Comparison of ENCODE assay signal across 15 mouse cellular contexts in genomic region chr1:189067204-189067960, GRCm38 (mm10). TPM values are rescaled to one million over a fixed set of nuclear protein-coding genes. Genes with fewer than 3 reads are reported as not detected.
DNase-seq lines count a peak whose midpoint lies in the region; ATAC-seq and TF ChIP-seq lines count a peak whose summit lies in the region.
"Had no signal": no experiment of that assay in that cellular context is flagged by ENCODE, and none has a peak within 500 bp of the region (broad histone marks: within the 10 kb centered on the region; RNA-seq: fewer than 3 reads in every experiment).

No protein-coding gene starts in this region.

- 76% methylated on average over 16 of the region's 16 CpGs for WGBS in heart, embryonic 11.5 days (ENCODE audit: insufficient replicate concordance)
- 49% methylated on average over 16 of the region's 16 CpGs for WGBS in embryonic facial prominence, embryonic 14.5 days
- WGBS in hindbrain, postnatal 0 days, result 59% methylated on average over 16 of the region's 16 CpGs

- no peak for ATAC-seq in heart, embryonic 11.5 days (replicated peaks; ENCODE audit: insufficient number of reproducible peaks, low FRiP score, low TSS enrichment)
- no peak for ATAC-seq in embryonic facial prominence, embryonic 14.5 days (ENCODE audit: low read depth)
- ATAC-seq in hindbrain, postnatal 0 days, result no peak
- ATAC-seq: lung, postnatal 0 days had no signal

- H3K4me2 ChIP-seq in heart, embryonic 11.5 days, result no peak overlapping the region
- no peak overlapping the region for H3K4me2 ChIP-seq in embryonic facial prominence, embryonic 14.5 days (ENCODE audit: low read depth, low read length)
- H3K4me2 ChIP-seq in hindbrain, postnatal 0 days (ENCODE audit: low read depth, low read length), result peak overlapping the region; percentile 25; the same call in 1 of the 2 replicates
- H3K4me2 ChIP-seq: embryonic facial prominence, embryonic 12.5 days; liver, embryonic 11.5 days had no signal

- no peak overlapping the region for H3K9ac ChIP-seq in heart, embryonic 11.5 days (ENCODE audit: low read depth, low read length)
- H3K9ac ChIP-seq in embryonic facial prominence, embryonic 14.5 days (ENCODE audit: low read depth, low read length), result no peak overlapping the region
- H3K9ac ChIP-seq in hindbrain, postnatal 0 days (replicated peaks; ENCODE audit: low read length), result no peak overlapping the region
- H3K9ac ChIP-seq: embryonic facial prominence, embryonic 12.5 days had no signal

- no peaks in the 10 kb centered on the region for H3K9me3 ChIP-seq in heart, embryonic 11.5 days (replicated peaks; ENCODE audit: control insufficient read depth, low read length)
- no peaks in the 10 kb centered on the region for H3K9me3 ChIP-seq in embryonic facial prominence, embryonic 14.5 days (ENCODE audit: control insufficient read depth, low read length)
- H3K9me3 ChIP-seq in hindbrain, postnatal 0 days (ENCODE audit: low read length), result no peaks in the 10 kb centered on the region
- H3K9me3 ChIP-seq: embryonic facial prominence, embryonic 12.5 days had no signal

- H3K27ac ChIP-seq in heart, embryonic 11.5 days (ENCODE audit: low read depth, low read length), result no peak overlapping the region
- no peak overlapping the region for H3K27ac ChIP-seq in embryonic facial prominence, embryonic 14.5 days (replicated peaks; ENCODE audit: low read depth, low read length)
- peak overlapping the region; percentile 62 for H3K27ac ChIP-seq in hindbrain, postnatal 0 days
- H3K27ac ChIP-seq: embryonic facial prominence, embryonic 12.5 days; left cerebral cortex, adult 2 months had no signal

- H3K27me3 ChIP-seq in heart, embryonic 11.5 days (ENCODE audit: control insufficient read depth, insufficient read depth, low read length), result no peaks in the 10 kb centered on the region
- H3K27me3 ChIP-seq in embryonic facial prominence, embryonic 14.5 days (replicated peaks; ENCODE audit: control insufficient read depth, insufficient read depth, low read length), result no peaks in the 10 kb centered on the region
- H3K27me3 ChIP-seq in hindbrain, postnatal 0 days (ENCODE audit: insufficient read depth, low read length), result no peaks in the 10 kb centered on the region
- H3K27me3 ChIP-seq: embryonic facial prominence, embryonic 12.5 days had no signal

- DNase-seq in heart, adult 18-20 months, result peak; percentile 23 to 67
- peak; percentile 26 for DNase-seq in embryonic facial prominence, embryonic 14.5 days (ENCODE audit: low spot score)
- peak; percentile 60 for DNase-seq in heart, adult 8-10 months (ENCODE audit: low spot score)
- DNase-seq in hindbrain, postnatal 0 days (ENCODE audit: low spot score), result peak; percentile 69
- DNase-seq in right cerebral cortex, postnatal 4 days, result no peak
- DNase-seq in Muller cell, postnatal 12 days (ENCODE audit: inconsistent ontology term), result no peak
- DNase-seq: adrenal gland, postnatal 36 days; cerebellum, adult 11-12 months; kidney, postnatal 10 days; spleen, adult 18-20 months had no signal

- peaks cover 12% of the 10 kb centered on the region for H3K4me1 ChIP-seq in heart, embryonic 11.5 days (ENCODE audit: control insufficient read depth, insufficient read depth, low read length)
- H3K4me1 ChIP-seq in embryonic facial prominence, embryonic 14.5 days (ENCODE audit: control insufficient read depth, insufficient read depth, low read length), result peaks cover 3% of the 10 kb centered on the region; the same call in 1 of the 2 replicates
- H3K4me1 ChIP-seq in hindbrain, postnatal 0 days (ENCODE audit: insufficient read depth, low read length), result no peaks in the 10 kb centered on the region

- H3K4me3 ChIP-seq in heart, embryonic 11.5 days (ENCODE audit: low read depth, low read length), result no peak overlapping the region
- H3K4me3 ChIP-seq in embryonic facial prominence, embryonic 14.5 days (ENCODE audit: low read depth, low read length), result no peak overlapping the region
- no peak overlapping the region for H3K4me3 ChIP-seq in hindbrain, postnatal 0 days (ENCODE audit: low read length)
- H3K4me3 ChIP-seq: embryonic facial prominence, embryonic 12.5 days; left cerebral cortex, adult 2 months had no signal

- TF ChIP-seq CTCF in hindbrain, postnatal 0 days (IDR thresholded peaks at IDR 0.05; ENCODE audit: low read depth), result no peak

- H3K36me3 ChIP-seq in heart, embryonic 11.5 days (ENCODE audit: control insufficient read depth, insufficient read depth, low read length), result no peaks in the 10 kb centered on the region
- no peaks in the 10 kb centered on the region for H3K36me3 ChIP-seq in embryonic facial prominence, embryonic 14.5 days (ENCODE audit: control insufficient read depth, insufficient read depth, low read length)
- no peaks in the 10 kb centered on the region for H3K36me3 ChIP-seq in hindbrain, postnatal 0 days (ENCODE audit: insufficient read depth, low read length)
- H3K36me3 ChIP-seq: embryonic facial prominence, embryonic 12.5 days had no signal

RNA-seq across cellular contexts. Expression of gene Kctd3, which starts 59.7 kb away (rescaled TPM):
- total RNA-seq in heart, adult 18-20 months (2021), result 10 to 100 TPM in 1 of 2 experiments, 1 to 10 TPM in 1; 9.7 to 10.6 TPM
- 22.6 and 26.5 TPM in 2 replicates for polyA plus RNA-seq in heart, embryonic 11.5 days (2014; fragmentation: Nextera tagmentation; extraction: Ambion mirVana)
- 28.5 and 34.1 TPM in 2 replicates for polyA plus RNA-seq in embryonic facial prominence, embryonic 14.5 days (2014; fragmentation: Nextera tagmentation; extraction: Ambion mirVana)
- 10 to 100 TPM; 10.9 to 15.4 (median 13.6) TPM for total RNA-seq in heart, adult 8-10 months (2022)
- total RNA-seq in hindbrain, postnatal 0 days (2014; rRNA removed), result 65.0 and 73.8 TPM in 2 replicates
- polyA plus RNA-seq in hindbrain, postnatal 0 days (2015; fragmentation: Nextera tagmentation; extraction: Ambion mirVana), result 40.7 and 45.4 TPM in 2 replicates

Comparison
In these comparisons a context has a peak if more than half of its experiments do, and no peak if none do; other contexts are left out.
1. DNase-seq: peak in heart, adult 18-20 months (2 of 2), embryonic facial prominence, embryonic 14.5 days (single experiment), heart, adult 8-10 months (single experiment) and hindbrain, postnatal 0 days (single experiment); none in right cerebral cortex, postnatal 4 days (single experiment) and Muller cell, postnatal 12 days (single experiment).